Mouse (Mus musculus): ENCODE results near the gene Ostc.

DNA sequence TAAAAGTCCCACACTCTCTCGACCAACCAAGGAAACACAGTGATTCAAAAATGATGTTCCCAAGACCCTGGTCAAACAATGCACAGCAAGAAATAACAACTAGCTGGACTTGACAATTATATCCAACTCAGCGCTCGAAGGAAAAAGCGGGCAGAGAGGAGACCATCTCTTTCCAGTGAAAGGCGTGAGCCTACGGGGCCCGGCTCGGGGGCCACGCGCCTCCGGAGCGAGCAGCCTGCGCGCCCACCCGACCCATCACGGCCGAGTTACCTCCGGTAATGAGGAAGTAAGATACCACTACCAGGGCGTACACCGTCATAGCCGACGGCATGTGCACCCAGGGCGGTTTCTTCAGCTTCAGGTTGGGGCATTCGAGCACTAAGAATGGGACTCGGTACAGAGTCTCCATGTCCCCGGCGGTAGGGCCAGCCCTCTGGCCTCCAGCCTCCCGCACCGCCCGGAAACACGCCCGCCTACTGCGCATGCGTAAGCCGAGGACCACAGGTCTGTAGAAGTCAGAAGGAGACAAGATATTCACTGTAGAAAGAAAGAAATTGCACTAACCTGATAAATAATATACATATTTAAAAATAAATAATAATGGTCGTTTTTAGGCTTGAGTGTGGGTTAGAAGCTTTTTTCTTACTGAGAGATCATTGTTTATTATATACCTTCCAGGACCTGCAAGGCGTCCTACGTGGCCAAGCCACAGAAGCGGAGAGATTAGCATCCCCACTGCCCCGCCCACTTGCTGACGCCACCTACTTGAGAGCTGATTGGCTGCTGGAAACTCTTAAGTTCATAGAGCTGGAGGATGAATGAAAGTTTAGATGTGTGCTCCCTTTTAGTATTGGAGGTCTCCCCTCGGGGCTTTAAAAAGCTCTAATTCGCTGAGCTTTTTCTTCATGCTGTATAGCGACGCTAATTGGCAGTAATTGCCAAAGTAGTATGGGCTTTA is at the start of gene Ostc:
- TF ChIP-seq CTCF (IDR thresholded peaks at IDR 0.05; ENCODE audit: low read depth) (no peak), EP300 (IDR thresholded peaks at IDR 0.05; ENCODE audit: low read depth) (peak; percentile 98)
